Mouse (Mus musculus) kidney, postnatal 14 days (tissue): ENCODE measurements at regions not wholly inside any gene's neighbourhood (a gene's known extent, or its start where the extent isn't known, plus 50 kb on each side); places are given as distances from the start of the nearest gene placed in this dataset.

Source experiments
- DNase-seq: peaks from one replicate; pipeline ENCODE4 v3.0.0; 2022; ENCODE audit warnings: mixed read lengths

- peak; percentile 8 for DNase-seq
Observed at GRCm38 (mm10) chr9:33814739-33815368, 670.8 kb upstream of the Kirrel3 start.

DNA sequence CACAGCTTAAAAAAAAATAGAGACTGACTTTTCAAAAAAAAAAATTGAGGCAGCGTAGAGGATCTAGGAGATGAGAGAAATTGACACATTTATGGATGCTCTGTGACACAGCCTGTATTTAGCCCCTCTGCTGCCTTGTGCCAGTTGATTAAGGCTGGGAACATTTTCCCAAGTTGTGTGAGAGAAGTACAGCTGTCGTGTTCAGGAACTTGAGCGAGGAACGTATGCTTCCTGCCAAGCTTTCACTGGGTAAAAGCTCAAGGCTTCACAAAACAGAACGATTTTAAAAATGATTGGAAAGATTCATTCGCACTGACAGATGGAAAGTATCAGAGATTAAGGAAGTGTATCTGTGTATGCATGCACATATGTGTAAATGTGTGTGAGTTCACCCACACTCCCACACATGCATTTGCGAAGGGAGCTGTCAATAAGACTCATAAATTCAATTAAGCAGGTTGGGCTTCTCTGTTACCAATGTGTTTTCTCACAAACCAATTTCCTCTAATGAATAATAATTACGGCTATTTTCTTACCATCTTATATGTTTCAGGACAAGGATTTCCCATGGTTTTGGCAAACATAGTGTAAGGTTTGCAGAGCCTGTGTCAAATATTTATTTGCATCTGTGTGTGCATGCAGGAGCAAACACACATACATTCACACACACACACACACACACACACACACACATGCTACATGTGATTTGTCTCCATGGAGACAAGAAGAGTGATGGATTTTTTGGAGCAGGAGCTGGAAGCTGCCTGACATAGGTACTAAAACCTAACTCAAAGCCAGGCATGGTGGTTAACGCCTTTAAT, 662.9 kb upstream of the Kirrel3 start:
- no peak for DNase-seq

- no peak for DNase-seq
Observed at GRCm38 (mm10) chr9:33826116-33826515, 659.6 kb upstream of the Kirrel3 start.

DNA sequence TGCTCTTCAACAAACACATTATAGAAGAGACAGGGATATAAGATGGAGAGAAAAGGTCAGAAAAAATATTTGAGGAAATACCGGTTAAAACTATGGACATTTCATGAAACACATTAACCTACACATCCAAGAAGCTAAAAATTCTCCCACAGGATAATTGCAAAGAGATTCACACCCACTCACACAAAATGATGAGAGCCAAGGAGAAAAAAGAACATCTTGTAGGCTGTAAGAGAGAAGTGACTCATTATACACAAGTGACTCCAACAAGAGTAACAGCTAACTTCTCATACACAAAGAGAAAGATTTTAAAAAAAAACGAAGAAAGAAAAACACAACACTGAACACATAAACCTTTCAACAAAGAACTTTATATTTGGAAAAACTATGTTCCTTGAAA, 658.3 kb upstream of the Kirrel3 start:
- no peak for DNase-seq

GRCm38 (mm10) chr9:33837666-33838380, 647.9 kb upstream of the Kirrel3 start:
- no peak for DNase-seq

GRCm38 (mm10) chr9:33849623-33850022, 636.1 kb upstream of the Kirrel3 start:
- DNase-seq = no peak

DNA sequence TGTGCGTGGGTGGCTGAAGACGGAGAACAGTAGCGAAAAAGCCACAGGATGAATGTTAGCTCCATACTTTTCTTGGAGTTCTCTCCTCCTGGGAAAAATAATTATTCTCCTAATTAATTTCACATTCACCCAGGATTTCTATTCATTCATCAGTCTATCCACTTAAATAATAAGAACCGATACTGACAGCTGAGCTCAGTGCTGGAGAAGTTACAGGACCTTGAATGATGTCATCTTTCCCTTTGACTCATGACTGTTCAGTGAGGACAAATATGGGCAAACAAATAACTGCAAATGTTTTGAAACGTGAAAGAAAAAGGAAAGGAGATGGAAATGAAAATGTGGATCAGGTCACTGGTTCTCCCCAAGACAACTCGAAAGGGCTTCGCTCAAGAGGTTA, 635.7 kb upstream of the Kirrel3 start:
- no peak for DNase-seq

- DNase-seq = peak; percentile 12
Observed at GRCm38 (mm10) chr9:33850993-33851392, 634.7 kb upstream of the Kirrel3 start.

DNA sequence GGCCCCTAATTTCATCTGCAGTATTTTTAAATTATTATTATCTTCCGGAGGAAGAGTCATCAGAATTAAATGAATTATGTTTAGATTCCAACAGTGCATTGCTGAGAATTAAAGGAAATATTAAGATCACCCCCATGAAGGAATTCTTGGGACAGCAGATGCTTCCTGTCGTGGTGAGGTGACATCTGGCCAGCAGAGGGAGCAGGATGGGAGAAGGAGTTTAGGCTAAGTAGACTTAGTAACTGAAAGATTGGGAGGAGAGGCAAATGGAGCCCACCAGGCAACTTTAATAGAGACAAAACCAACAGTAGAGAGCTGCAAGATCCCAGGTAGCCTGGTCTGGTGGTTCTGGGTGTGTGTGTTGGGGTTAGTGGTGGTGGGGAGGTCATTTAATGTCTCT, 629.5 kb upstream of the Kirrel3 start:
- DNase-seq = peak; percentile 53

DNA sequence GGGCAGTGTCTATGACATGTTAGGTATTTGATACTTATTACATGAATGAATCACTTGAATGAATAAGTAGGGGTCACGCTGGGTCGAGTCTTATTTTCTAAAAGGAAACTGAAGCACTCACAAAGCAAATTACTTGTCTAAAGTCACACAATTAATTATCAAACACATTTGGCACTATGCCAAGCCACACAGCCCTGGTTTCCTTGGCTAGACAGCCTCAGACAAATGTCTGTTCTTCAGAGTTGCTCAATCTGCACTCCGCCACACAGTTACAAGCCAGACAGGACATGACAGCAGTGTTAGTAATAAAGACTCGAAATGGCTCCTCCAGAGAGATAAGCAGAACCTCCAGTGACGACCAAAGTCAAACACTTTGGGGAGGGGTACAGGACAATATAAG, 627.2 kb upstream of the Kirrel3 start:
- DNase-seq = peak; percentile 56

- DNase-seq = no peak
Observed at GRCm38 (mm10) chr9:33868666-33869065, 617.0 kb upstream of the Kirrel3 start.

GRCm38 (mm10) chr9:33887279-33887678, 598.4 kb upstream of the Kirrel3 start:
- peak; percentile 17 for DNase-seq

DNA sequence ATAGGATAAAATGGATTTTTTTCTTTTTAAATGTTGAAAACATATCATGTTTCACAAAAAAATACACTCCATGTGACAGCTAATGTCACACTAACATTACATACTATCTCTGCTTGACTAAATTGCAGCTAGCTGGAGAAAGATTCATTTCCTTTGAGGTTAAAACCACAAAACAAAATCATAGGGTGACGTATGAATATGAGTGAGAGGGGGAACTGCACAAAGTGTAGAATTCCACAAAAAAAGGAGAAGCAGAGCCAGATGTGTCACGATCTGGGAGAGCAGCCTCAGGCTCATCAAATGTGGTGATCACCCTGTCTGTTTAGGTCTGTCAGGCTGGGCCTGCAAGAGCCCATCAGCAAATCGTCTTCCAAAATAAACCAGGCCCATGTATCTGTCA, 593.7 kb upstream of the Kirrel3 start:
- DNase-seq = peak; percentile 2

- no peak for DNase-seq
Observed at GRCm38 (mm10) chr9:33901313-33902076, 584.2 kb upstream of the Kirrel3 start.

DNA sequence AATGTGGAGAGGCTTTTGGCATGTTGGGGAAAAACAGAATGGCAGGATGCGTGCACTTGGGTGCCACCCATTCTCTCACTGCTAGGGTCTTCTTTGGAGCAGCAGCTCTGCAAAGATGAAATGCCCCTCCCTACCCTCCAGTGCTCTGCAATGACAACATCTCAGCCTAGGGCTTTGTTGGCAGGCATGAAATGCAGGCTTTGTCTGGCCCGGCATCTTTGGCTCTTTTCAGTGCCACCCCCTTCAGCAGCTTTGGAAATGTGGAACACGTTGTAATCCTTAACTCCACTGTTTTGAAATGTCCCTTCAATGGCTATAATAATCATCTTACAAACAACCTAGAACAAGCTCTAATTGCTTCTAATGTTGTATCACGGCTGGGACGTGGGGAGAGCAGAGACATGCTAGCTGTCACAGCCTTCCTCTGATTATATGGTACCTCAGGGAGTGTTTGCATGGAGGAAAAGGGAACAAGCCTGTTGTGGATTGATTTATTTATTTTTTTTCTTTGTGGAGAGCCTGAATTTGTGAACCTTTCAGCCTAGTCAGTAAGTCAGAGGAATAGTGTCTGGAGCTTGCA, 581.6 kb upstream of the Kirrel3 start:
- DNase-seq = no peak

DNA sequence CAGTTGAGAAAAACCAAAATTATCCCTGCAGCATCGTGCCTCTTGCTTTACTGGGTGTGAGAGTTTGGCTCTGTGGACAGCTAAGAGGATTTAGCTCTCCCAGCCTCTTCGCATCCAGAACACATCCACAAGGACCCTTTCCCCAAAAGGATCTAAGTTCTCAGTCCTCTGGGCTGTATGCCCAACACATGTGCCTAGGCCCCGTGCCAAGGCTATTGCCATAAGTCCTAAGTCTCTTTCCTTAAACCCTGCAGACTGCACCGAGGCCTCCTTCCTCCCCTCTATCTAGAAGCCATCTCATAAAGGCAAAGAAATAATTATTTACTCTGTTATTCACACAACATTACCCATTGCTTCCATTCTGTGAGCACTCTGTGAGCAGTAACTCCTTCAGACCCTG, 570.8 kb upstream of the Kirrel3 start:
- no peak for DNase-seq

DNA sequence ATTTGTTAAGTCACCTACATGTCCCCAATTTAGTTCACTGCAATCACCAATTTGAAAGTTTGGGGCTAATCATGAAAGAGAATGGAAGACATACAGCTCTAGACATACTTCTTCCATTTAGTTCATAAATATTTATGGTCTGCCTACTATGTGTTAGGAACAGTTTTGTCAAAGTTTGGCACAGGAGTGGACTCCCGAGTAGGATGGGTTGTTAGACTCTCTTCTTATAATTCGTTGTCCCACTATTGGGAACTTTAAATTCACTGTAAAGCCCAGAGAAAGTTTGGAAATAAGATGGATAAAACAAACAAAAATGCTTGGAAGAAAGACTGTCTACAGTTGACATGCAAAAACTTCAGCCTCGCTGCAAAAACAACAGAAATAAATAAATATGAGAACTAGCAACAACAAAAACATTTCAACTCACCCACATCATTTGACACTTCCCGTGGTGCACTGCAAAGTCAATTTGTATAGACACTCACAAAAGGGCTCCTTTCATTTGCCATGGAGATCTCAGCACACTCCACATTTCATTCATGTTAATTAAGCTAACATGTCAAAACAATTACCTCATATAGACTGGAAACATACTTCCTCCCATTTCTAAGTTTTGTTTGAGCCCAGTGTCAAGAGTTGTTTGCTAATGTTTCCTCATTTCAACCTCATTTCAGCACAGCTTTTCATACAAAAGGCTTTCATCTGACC, 570.2 kb upstream of the Kirrel3 start:
- no peak for DNase-seq

- no peak for DNase-seq
Observed at GRCm38 (mm10) chr9:33930286-33930685, 555.4 kb upstream of the Kirrel3 start.

DNA sequence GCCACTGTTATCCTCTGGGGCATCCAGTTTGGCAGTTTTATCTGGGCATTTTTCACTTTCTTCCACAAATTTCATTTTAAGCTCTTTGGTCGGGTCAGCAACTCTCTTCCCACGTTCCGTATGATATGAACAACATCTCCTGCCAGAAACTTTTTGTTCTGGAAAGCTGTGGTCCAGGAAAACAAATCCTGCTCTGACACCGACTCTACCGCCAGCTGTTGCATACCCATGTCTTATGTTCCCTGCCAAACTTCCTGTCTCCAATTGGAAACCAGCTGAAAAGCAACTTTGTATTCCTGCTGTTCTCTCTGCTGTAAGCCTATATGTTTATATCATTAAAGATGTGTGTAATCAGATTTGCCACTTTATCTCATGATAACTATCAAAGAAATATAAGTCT, 551.6 kb upstream of the Kirrel3 start:
- DNase-seq = no peak

DNA sequence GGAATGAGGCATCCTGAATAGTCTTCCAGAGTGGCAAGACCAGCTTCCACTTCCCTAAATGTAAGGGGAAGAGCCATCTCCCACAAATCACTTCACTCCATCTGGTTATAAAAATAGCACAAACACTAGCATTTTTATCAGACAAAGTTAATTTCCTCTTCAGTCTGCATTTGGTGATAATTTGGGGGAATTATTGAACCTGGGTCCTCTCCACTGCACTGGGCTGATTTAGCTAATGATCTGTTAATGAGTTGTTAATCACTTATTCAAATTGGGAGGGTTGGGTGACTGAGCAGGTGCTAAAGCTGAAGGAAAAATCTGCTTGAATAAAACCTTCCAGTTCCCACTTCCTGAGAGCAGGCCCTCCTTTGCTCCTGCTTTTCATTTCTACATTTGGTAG, 531.4 kb upstream of the Kirrel3 start:
- no peak for DNase-seq
